In genomic region chr6:30302781-30303631, GRCm38 (mm10) we compare ENCODE assay signal across 8 mouse cellular contexts. TPM values are rescaled to one million over a fixed set of nuclear protein-coding genes. Genes with fewer than 3 reads are reported as not detected.
DNase-seq lines count a peak whose midpoint lies in the region; ATAC-seq lines count a peak whose summit lies in the region.

No protein-coding gene starts in this region.

- ATAC-seq in hindbrain, embryonic 15.5 days (ENCODE audit: low FRiP score, low read depth), result no peak
- no peak for ATAC-seq in limb, embryonic 11.5 days (ENCODE audit: insufficient number of reproducible peaks, low FRiP score, low TSS enrichment, low read depth)
- ATAC-seq in midbrain, embryonic 14.5 days (ENCODE audit: low FRiP score, low TSS enrichment), result no peak
- no peak for ATAC-seq in stomach, embryonic 14.5 days (ENCODE audit: insufficient number of reproducible peaks, insufficient read depth, low FRiP score, low read depth)

- no peaks in the 10 kb centered on the region for H3K9me3 ChIP-seq in hindbrain, embryonic 15.5 days
- no peaks in the 10 kb centered on the region for H3K9me3 ChIP-seq in limb, embryonic 11.5 days (ENCODE audit: control insufficient read depth, low read length)
- H3K9me3 ChIP-seq in midbrain, embryonic 14.5 days (ENCODE audit: control insufficient read depth, low read length), result no peaks in the 10 kb centered on the region
- no peaks in the 10 kb centered on the region for H3K9me3 ChIP-seq in stomach, embryonic 14.5 days (ENCODE audit: control insufficient read depth, low read depth, low read length)

- H3K27ac ChIP-seq in hindbrain, embryonic 15.5 days (replicated peaks), result peak overlapping the region; percentile 95
- H3K27ac ChIP-seq in limb, embryonic 11.5 days (replicated peaks; ENCODE audit: low read depth, low read length), result peak overlapping the region; percentile 36
- H3K27ac ChIP-seq in midbrain, embryonic 14.5 days (replicated peaks; ENCODE audit: low read depth, low read length), result peak overlapping the region; percentile 93
- H3K27ac ChIP-seq in stomach, embryonic 14.5 days (ENCODE audit: low read length), result peak overlapping the region; percentile 87

- DNase-seq in cerebellum, adult 11-12 months, result peak; percentile 45
- no peak for DNase-seq in cerebellum, adult 8-10 months
- DNase-seq in cerebellum, adult 18-20 months, result peak; percentile 33 to 38
- DNase-seq in forelimb bud, embryonic 11.5 days (ENCODE audit: low read depth, low spot score), result peak; percentile 26
- peak; percentile 56 for DNase-seq in limb, embryonic 11.5 days (ENCODE audit: low spot score)
- peak; percentile 55 for DNase-seq in midbrain, embryonic 14.5 days

- H3K27me3 ChIP-seq in hindbrain, embryonic 15.5 days, result no peaks in the 10 kb centered on the region
- H3K27me3 ChIP-seq in limb, embryonic 11.5 days (ENCODE audit: control insufficient read depth, insufficient read depth, low read length), result no peaks in the 10 kb centered on the region
- no peaks in the 10 kb centered on the region for H3K27me3 ChIP-seq in midbrain, embryonic 14.5 days (ENCODE audit: control insufficient read depth, insufficient read depth, low read length)
- no peaks in the 10 kb centered on the region for H3K27me3 ChIP-seq in stomach, embryonic 14.5 days (ENCODE audit: control insufficient read depth, insufficient read depth, low read length)

- peak overlapping the region; percentile 94 for H3K4me2 ChIP-seq in hindbrain, embryonic 15.5 days
- H3K4me2 ChIP-seq in limb, embryonic 11.5 days (ENCODE audit: low read depth, severe bottlenecking), result peak overlapping the region; percentile 61
- peak overlapping the region; percentile 95 for H3K4me2 ChIP-seq in midbrain, embryonic 14.5 days (ENCODE audit: low read length)
- peak overlapping the region; percentile 87 for H3K4me2 ChIP-seq in stomach, embryonic 14.5 days (replicated peaks; ENCODE audit: low read depth, low read length)

- H3K4me1 ChIP-seq in hindbrain, embryonic 15.5 days (replicated peaks), result peaks cover 37% of the 10 kb centered on the region
- peaks cover 7% of the 10 kb centered on the region for H3K4me1 ChIP-seq in limb, embryonic 11.5 days (ENCODE audit: control insufficient read depth, insufficient read depth, low read length)
- H3K4me1 ChIP-seq in midbrain, embryonic 14.5 days (ENCODE audit: control insufficient read depth, insufficient read depth, low read length), result peaks cover 27% of the 10 kb centered on the region
- H3K4me1 ChIP-seq in stomach, embryonic 14.5 days (ENCODE audit: control insufficient read depth, insufficient read depth, low read length), result peaks cover 34% of the 10 kb centered on the region

- under 1% methylated on average over 11 of the region's 11 CpGs for WGBS in hindbrain, embryonic 15.5 days
- under 1% methylated on average over 11 of the region's 11 CpGs for WGBS in limb, embryonic 11.5 days
- under 1% methylated on average over 11 of the region's 11 CpGs for WGBS in midbrain, embryonic 14.5 days
- whole genome bisulfite sequencing in stomach, embryonic 14.5 days, result 2% methylated on average over 11 of the region's 11 CpGs

- peaks cover 4% of the 10 kb centered on the region for H3K36me3 ChIP-seq in hindbrain, embryonic 15.5 days
- peaks cover 2% of the 10 kb centered on the region; the same call in 1 of the 2 replicates for H3K36me3 ChIP-seq in limb, embryonic 11.5 days (ENCODE audit: control insufficient read depth, insufficient read depth, low read length)
- H3K36me3 ChIP-seq in midbrain, embryonic 14.5 days (ENCODE audit: control insufficient read depth, insufficient read depth, low read length), result no peaks in the 10 kb centered on the region
- peaks cover 3% of the 10 kb centered on the region; the same call in 1 of the 2 replicates for H3K36me3 ChIP-seq in stomach, embryonic 14.5 days (ENCODE audit: control insufficient read depth, insufficient read depth, low read length)

- H3K4me3 ChIP-seq in hindbrain, embryonic 15.5 days, result peak overlapping the region; percentile 57
- H3K4me3 ChIP-seq in limb, embryonic 11.5 days (ENCODE audit: low read depth, low read length), result peak overlapping the region; percentile 81
- peak overlapping the region; percentile 78 for H3K4me3 ChIP-seq in midbrain, embryonic 14.5 days (replicated peaks; ENCODE audit: low read depth, low read length)
- H3K4me3 ChIP-seq in stomach, embryonic 14.5 days (ENCODE audit: low read depth, low read length), result peak overlapping the region; percentile 71

- H3K9ac ChIP-seq in hindbrain, embryonic 15.5 days, result peak overlapping the region; percentile 68
- peak overlapping the region; percentile 78 for H3K9ac ChIP-seq in limb, embryonic 11.5 days (ENCODE audit: low read length)
- peak overlapping the region; percentile 85 for H3K9ac ChIP-seq in midbrain, embryonic 14.5 days (replicated peaks; ENCODE audit: low read length)
- peak overlapping the region; percentile 73 for H3K9ac ChIP-seq in stomach, embryonic 14.5 days (replicated peaks; ENCODE audit: low read depth, low read length)

RNA-seq across cellular contexts. Expression of gene Ube2h, which starts 1.3 kb away (rescaled TPM):
- 57.1 and 59.5 TPM in 2 replicates for polyA plus RNA-seq in hindbrain, embryonic 15.5 days (2015; fragmentation: Nextera tagmentation; extraction: Ambion mirVana)
- 48.7 and 49.3 TPM in 2 replicates for polyA plus RNA-seq in limb, embryonic 11.5 days (2014; fragmentation: Nextera tagmentation; extraction: Ambion mirVana)
- polyA plus RNA-seq in midbrain, embryonic 14.5 days (2014; fragmentation: Nextera tagmentation; extraction: Ambion mirVana), result 63.1 and 76.5 TPM in 2 replicates
- 58.9 and 60.5 TPM in 2 replicates for polyA plus RNA-seq in stomach, embryonic 14.5 days (2014; fragmentation: Nextera tagmentation; extraction: Ambion mirVana)

Comparison
In these comparisons a context has a peak if more than half of its experiments do, and no peak if none do; other contexts are left out.
1. H3K27ac ChIP-seq: peak in every context shown above with its lines; median percentile 95 in hindbrain, embryonic 15.5 days; 93 in midbrain, embryonic 14.5 days; 87 in stomach, embryonic 14.5 days; 36 in limb, embryonic 11.5 days.